Comparison of ENCODE assay signal across 8 mouse cellular contexts in genomic region chr9:44379054-44379834, GRCm38 (mm10). TPM values are rescaled to one million over a fixed set of nuclear protein-coding genes. Genes with fewer than 3 reads are reported as not detected.
DNase-seq lines count a peak whose midpoint lies in the region; ATAC-seq lines count a peak whose summit lies in the region.

Hyou1 (plus strand) TSS chr9:44379490.

- H3K4me3 ChIP-seq in hindbrain, embryonic 11.5 days (ENCODE audit: low read depth, low read length) = peak within 1 kb of the TSS; percentile 93

- H3K9me3 ChIP-seq in hindbrain, embryonic 11.5 days (ENCODE audit: control insufficient read depth, low read length) = no peaks in the 10 kb centered on the region

- peak within 1 kb of the TSS; percentile 75 for H3K27ac ChIP-seq in hindbrain, embryonic 11.5 days (ENCODE audit: low read depth, low read length)

- peaks cover 19% of the 10 kb centered on the region for H3K36me3 ChIP-seq in hindbrain, embryonic 11.5 days (ENCODE audit: control insufficient read depth, insufficient read depth, low read length)

- H3K4me2 ChIP-seq in hindbrain, embryonic 11.5 days (replicated peaks; ENCODE audit: low read depth, low read length) = peak within 1 kb of the TSS; percentile 67

- H3K27me3 ChIP-seq in hindbrain, embryonic 11.5 days (ENCODE audit: control insufficient read depth, insufficient read depth, low read length) = no peaks in the 10 kb centered on the region

- peaks cover 8% of the 10 kb centered on the region; the same call in 1 of the 2 replicates for H3K4me1 ChIP-seq in hindbrain, embryonic 11.5 days (replicated peaks; ENCODE audit: control insufficient read depth, insufficient read depth, low read length)

- WGBS in hindbrain, embryonic 11.5 days = under 1% methylated on average over 79 of the region's 83 CpGs

- peak; percentile 99 for DNase-seq in Muller cell, postnatal 12 days (ENCODE audit: inconsistent ontology term)
- DNase-seq in cerebellum, adult 9-11 months = peak; percentile 99
- peak; percentile 97 to 99 for DNase-seq in frontal cortex, adult 2 months (ENCODE audit: extremely low spot score in 1 of 2, low spot score in 1 of 2)
- peak; percentile 99 for DNase-seq in hindbrain, embryonic 11.5 days (ENCODE audit: low spot score)
- peak; percentile 99 for DNase-seq in layer of hippocampus, postnatal 10 days (ENCODE audit: low spot score in 2 of 2)
- peak; percentile 99 for DNase-seq in lung, postnatal 10 days
- DNase-seq in ovary, postnatal 36 days (ENCODE audit: low spot score) = peak; percentile 99
- peak; percentile 100 for DNase-seq in thymus, postnatal 25 days

- H3K9ac ChIP-seq in hindbrain, embryonic 11.5 days (ENCODE audit: low read depth, low read length) = peak within 1 kb of the TSS; percentile 96

- peak; percentile 97 for ATAC-seq in hindbrain, embryonic 11.5 days (ENCODE audit: low FRiP score)

RNA-seq across cellular contexts. Expression of gene Hyou1, which starts in this region (rescaled TPM):
- 51.3 and 54.5 TPM in 2 replicates for polyA plus RNA-seq in frontal cortex, adult 2 months (2012; rRNA removed)
- polyA plus RNA-seq in hindbrain, embryonic 11.5 days (2014; fragmentation: Nextera tagmentation; extraction: Ambion mirVana) = 29.7 and 31.8 TPM in 2 replicates
- total RNA-seq in layer of hippocampus, postnatal 10 days (2021) = 10 to 100 TPM; 87.6 to 89.7 TPM

Comparison
In these comparisons a context has a peak if more than half of its experiments do, and no peak if none do; other contexts are left out.
1. Peak in every context shown above with its lines: DNase-seq, ATAC-seq, H3K4me3 ChIP-seq and H3K27ac ChIP-seq.